8 mouse cellular contexts compared by ENCODE assay signal in genomic region chr19:15667889-15668623, GRCm38 (mm10).
A peak's percentile ranks its signal among the peaks of the same experiment; 100 is the strongest.
DNase-seq lines count a peak whose midpoint lies in the region; ATAC-seq and TF ChIP-seq lines count a peak whose summit lies in the region.

No protein-coding gene starts in this region.

- H3K4me3 ChIP-seq in lung, embryonic 16.5 days (ENCODE audit: low read length) = no peak overlapping the region
- no peak overlapping the region for H3K4me3 ChIP-seq in lung, adult 2 months (replicated peaks; ENCODE audit: extremely low read depth, low read depth, low read length)
- H3K4me3 ChIP-seq in hindbrain, embryonic 10.5 days = no peak overlapping the region
- H3K4me3 ChIP-seq in limb, embryonic 10.5 days = no peak overlapping the region

- peaks cover 15% of the 10 kb centered on the region for H3K4me1 ChIP-seq in lung, embryonic 16.5 days (replicated peaks; ENCODE audit: control insufficient read depth, insufficient read depth, low read length)
- H3K4me1 ChIP-seq in lung, adult 2 months (ENCODE audit: control insufficient read depth, insufficient read depth, low read length) = no peaks in the 10 kb centered on the region; the same call in 1 of the 2 replicates
- H3K4me1 ChIP-seq in hindbrain, embryonic 10.5 days (replicated peaks) = peaks cover 23% of the 10 kb centered on the region
- H3K4me1 ChIP-seq in limb, embryonic 10.5 days = peaks cover 30% of the 10 kb centered on the region

- H3K4me2 ChIP-seq in lung, embryonic 16.5 days (ENCODE audit: low read depth, low read length) = no peak overlapping the region

- no peak for TF ChIP-seq CTCF in lung, adult 2 months (IDR thresholded peaks at IDR 0.05; ENCODE audit: insufficient read depth, low read length)

- peak overlapping the region; percentile 12; the same call in 1 of the 2 replicates for H3K27ac ChIP-seq in lung, embryonic 16.5 days (ENCODE audit: low read length)
- peak overlapping the region; percentile 80 for H3K27ac ChIP-seq in hindbrain, embryonic 10.5 days
- H3K27ac ChIP-seq in limb, embryonic 10.5 days = peak overlapping the region; percentile 69

- H3K27me3 ChIP-seq in lung, embryonic 16.5 days (ENCODE audit: control insufficient read depth, insufficient read depth, low read depth, low read length) = no peaks in the 10 kb centered on the region
- peaks cover 5% of the 10 kb centered on the region; the same call in 1 of the 2 replicates for H3K27me3 ChIP-seq in hindbrain, embryonic 10.5 days (ENCODE audit: insufficient read depth, poor library complexity, severe bottlenecking)
- peaks cover 25% of the 10 kb centered on the region for H3K27me3 ChIP-seq in limb, embryonic 10.5 days (ENCODE audit: low read depth, poor library complexity, severe bottlenecking)

- no peaks in the 10 kb centered on the region for H3K9me3 ChIP-seq in lung, embryonic 16.5 days (ENCODE audit: control insufficient read depth, low read length)
- no peaks in the 10 kb centered on the region for H3K9me3 ChIP-seq in hindbrain, embryonic 10.5 days
- no peaks in the 10 kb centered on the region for H3K9me3 ChIP-seq in limb, embryonic 10.5 days (replicated peaks)

- 22% methylated on average over 13 of the region's 13 CpGs for WGBS in lung, embryonic 16.5 days
- WGBS in lung, adult 2 months = 44% methylated on average over 13 of the region's 13 CpGs
- 48% methylated on average over 13 of the region's 13 CpGs for WGBS in hindbrain, embryonic 10.5 days
- 16% methylated on average over 13 of the region's 13 CpGs for WGBS in limb, embryonic 10.5 days

- no peak for DNase-seq in lung, adult 2 months
- peak; percentile 73 to 77 for DNase-seq in cerebellum, postnatal 25 days
- peak; percentile 27 for DNase-seq in hindbrain, embryonic 10.5 days (ENCODE audit: low spot score)
- peak; percentile 53 for DNase-seq in limb, embryonic 10.5 days (ENCODE audit: low spot score)
- peak; percentile 7 for DNase-seq in yolk sac, embryonic 10.5 days (ENCODE audit: low spot score)
- DNase-seq in spleen, postnatal 10 days (ENCODE audit: low spot score in 2 of 2) = no peak
- no peak for DNase-seq in spleen, adult 12 weeks (ENCODE audit: low spot score)

- ATAC-seq in lung, embryonic 16.5 days (ENCODE audit: low read depth) = peak; percentile 59

- no peak for TF ChIP-seq POLR2A in lung, adult 2 months (IDR thresholded peaks at IDR 0.05; ENCODE audit: borderline replicate concordance, extremely low read depth, low read depth, low read length)

- no peak overlapping the region for H3K9ac ChIP-seq in lung, embryonic 16.5 days (ENCODE audit: low read length)

- no peaks in the 10 kb centered on the region for H3K36me3 ChIP-seq in lung, embryonic 16.5 days (ENCODE audit: control insufficient read depth, insufficient read depth, low read length)
- H3K36me3 ChIP-seq in hindbrain, embryonic 10.5 days = no peaks in the 10 kb centered on the region
- H3K36me3 ChIP-seq in limb, embryonic 10.5 days = no peaks in the 10 kb centered on the region

Comparison
In these comparisons a context has a peak if more than half of its experiments do, and no peak if none do; other contexts are left out.
1. H3K27ac ChIP-seq: peak in every context shown above with its lines; median percentile 80 in hindbrain, embryonic 10.5 days; 69 in limb, embryonic 10.5 days; 12 in lung, embryonic 16.5 days.
2. DNase-seq: peak in cerebellum, postnatal 25 days (2 of 2), hindbrain, embryonic 10.5 days (single experiment), limb, embryonic 10.5 days (single experiment) and yolk sac, embryonic 10.5 days (single experiment); none in lung, adult 2 months (single experiment), spleen, postnatal 10 days (0 of 2) and spleen, adult 12 weeks (single experiment).